Mouse (Mus musculus): ENCODE results near the gene Srek1ip1.

Srek1ip1 gene

GRCm38 (mm10) chr13:104837628-104838027, 45.3 kb downstream of the Srek1ip1 start:
- ATAC-seq (ENCODE audit: insufficient number of reproducible peaks, low FRiP score, low TSS enrichment), result no peak

DNA sequence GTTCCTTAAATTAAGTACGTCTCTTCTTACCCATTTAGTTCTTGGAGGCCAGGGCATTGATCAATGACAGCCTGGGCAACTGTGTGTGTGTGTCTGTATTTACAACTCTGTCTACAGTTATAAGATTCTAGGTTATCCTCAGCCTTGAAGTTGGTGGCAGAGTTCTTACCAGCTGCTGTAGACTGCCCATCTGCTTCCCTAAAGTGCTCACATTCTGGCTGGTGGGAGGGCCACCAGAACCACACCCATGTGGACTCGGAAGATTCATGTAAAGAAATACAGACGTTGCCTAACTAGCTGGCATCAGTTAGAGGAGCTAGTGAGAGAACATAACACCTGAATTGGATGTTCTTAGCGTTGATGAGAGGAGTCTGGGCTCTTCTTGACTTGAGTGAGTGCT, 49.7 kb downstream of the Srek1ip1 start:
- ATAC-seq (ENCODE audit: insufficient number of reproducible peaks, low FRiP score, low TSS enrichment), result no peak

- ATAC-seq (ENCODE audit: insufficient number of reproducible peaks, low FRiP score, low TSS enrichment), result no peak
Measured at GRCm38 (mm10) chr13:104843295-104844089, 51.2 kb downstream of the Srek1ip1 start.

- no peak for ATAC-seq (ENCODE audit: insufficient number of reproducible peaks, low FRiP score, low TSS enrichment)
Measured at GRCm38 (mm10) chr13:104853645-104854044, 61.4 kb downstream of the Srek1ip1 start.

DNA sequence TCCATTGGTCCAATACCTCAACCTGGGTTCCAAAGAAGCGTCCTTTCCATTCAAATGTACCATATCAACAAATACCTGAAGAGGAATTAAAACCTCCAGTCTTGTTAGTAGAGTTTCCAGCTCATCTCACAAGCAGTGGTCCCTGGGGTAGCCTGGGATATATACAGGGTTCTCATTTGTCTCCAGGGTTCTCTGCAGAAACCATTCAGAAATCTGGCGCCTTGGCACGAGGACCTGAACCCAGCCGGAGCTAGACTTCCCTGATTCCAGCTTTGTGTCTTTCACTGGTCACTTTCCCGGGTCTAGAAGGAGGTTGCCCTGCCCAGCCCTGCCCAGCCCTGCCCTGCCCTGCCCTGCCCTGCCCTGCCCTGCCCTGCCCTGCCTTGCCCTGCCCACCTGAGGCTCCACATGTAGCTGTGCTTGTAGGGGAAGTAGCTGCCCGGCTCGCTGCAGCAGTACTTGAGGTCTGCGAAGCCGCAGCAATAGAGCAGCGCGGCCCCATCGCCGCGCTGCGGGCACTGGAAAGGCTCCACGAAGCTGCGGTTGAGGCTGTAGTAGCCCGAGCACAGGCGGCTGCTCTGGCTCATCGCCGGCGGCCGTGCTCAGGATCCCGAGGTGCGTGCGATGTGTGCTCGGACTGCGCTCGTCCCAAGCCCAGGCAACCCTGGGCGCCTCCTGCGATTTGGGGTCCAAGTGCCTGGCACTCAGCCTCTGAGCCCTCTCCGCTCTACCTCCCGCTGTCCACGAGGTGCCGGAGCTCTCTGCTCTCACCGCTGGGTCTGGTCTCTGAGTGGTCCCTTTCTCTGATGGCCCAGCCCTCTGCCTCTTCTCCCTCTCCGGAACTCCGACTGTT, 71.1 kb downstream of the Srek1ip1 start, which contains the start of gene Shisal2b:
TSS of gene Shisal2b (minus strand) at position 767 of the 853 bp plus-strand sequence.
- peak; percentile 79 for ATAC-seq (ENCODE audit: insufficient number of reproducible peaks, low FRiP score, low TSS enrichment)

DNA sequence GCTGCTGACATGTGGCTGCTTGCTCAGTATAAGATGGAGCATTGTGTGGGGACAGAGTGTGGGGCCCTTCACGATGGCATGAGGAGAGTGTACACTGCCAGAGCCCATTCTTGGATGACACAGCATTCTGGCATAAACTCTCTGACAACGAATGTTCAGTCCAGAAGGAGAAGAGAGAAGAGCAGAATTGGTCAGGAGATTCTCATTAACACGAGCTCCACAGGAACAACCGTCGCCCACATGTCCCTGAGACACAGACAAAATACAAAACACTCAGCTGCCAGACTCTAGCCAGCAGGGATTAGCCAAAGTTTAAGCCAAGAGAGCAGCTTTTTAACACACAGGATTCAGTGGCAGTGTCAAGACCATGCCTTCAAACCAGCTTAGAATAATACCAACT, 74.4 kb downstream of the Srek1ip1 start:
- ATAC-seq (ENCODE audit: insufficient number of reproducible peaks, low FRiP score, low TSS enrichment), result no peak

GRCm38 (mm10) chr13:104869907-104870306, 77.6 kb downstream of the Srek1ip1 start:
- ATAC-seq (ENCODE audit: insufficient number of reproducible peaks, low FRiP score, low TSS enrichment), result no peak

- ATAC-seq (ENCODE audit: insufficient number of reproducible peaks, low FRiP score, low TSS enrichment), result no peak
Measured at GRCm38 (mm10) chr13:104878508-104878907, 86.2 kb downstream of the Srek1ip1 start.

DNA sequence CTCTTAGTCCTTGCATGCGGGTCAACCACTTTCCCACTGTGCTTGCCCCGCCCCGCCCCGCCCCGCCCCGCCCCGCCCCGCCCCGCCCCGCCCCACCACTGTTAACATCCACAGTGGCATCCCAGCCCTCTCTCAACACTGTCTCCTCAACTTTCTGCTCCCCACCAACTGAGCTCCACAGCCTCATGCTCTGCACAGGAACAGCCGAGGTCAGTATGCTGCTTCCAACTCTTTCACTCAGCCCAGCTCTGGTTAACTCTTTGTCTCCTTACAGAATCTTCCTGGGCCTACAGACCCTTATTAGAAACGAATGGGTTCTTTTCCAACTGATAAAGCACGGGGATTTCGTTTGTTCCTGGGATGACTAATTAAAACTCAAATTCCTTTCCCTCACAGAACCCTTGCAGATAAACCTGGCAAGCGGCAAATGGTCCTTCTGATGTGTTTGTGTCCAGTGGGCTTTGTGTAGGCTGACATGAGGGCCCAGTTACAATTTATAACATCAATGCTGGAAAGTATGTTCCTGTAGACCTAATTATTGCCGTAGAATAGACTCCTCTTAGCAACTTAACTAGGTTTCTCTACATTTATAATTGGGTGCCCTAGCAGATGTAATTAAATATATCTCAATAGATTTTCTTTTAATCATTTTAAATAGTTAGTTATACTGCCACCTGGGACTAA, 91.4 kb downstream of the Srek1ip1 start:
- no peak for ATAC-seq (ENCODE audit: insufficient number of reproducible peaks, low FRiP score, low TSS enrichment)

DNA sequence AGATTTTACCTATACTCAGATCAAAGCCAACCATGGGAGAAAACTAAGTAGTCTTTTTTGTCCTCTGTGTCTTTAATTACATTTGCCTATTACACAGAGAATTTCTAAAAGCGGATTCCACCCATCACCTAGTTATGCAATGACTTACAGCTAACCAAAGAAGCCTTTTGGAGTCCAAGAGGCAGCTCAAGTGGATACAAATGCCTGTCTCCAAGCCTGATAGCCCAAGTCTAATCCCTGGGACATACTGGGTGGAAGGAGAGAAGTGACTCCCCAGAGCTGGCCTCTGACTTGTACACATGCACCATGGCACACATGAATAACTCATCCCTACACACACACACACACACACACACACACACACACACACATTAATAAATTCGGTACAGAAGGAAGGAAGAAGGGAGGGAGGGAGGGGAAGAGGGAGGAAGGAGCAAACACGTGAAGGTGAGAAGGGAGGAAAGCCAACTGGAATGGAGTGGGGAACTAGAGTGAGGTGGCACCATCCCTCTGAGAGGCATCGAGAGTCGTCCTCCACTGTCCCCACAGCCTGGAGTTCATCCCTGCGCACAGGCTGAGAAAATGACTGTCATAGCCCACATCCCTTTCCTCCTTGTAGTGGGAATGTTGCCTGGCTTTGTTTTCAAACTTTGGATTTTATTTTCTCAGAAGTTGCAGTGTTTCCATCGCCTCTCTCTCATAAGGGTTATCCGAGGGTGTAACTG, 94.2 kb downstream of the Srek1ip1 start:
- ATAC-seq (ENCODE audit: insufficient number of reproducible peaks, low FRiP score, low TSS enrichment), result no peak
